ENCODE assay signal across 9 mouse cellular contexts in genomic region chr7:81541924-81542524, GRCm38 (mm10). TPM values are rescaled to one million over a fixed set of nuclear protein-coding genes. Genes with fewer than 3 reads are reported as not detected.
A peak's percentile ranks its signal among the peaks of the same experiment; 100 is the strongest.
DNase-seq lines count a peak whose midpoint lies in the region; ATAC-seq and TF ChIP-seq lines count a peak whose summit lies in the region.
"Had no signal": no experiment of that assay in that cellular context is flagged by ENCODE, and none has a peak within 500 bp of the region (broad histone marks: within the 10 kb centered on the region; RNA-seq: fewer than 3 reads in every experiment).

No protein-coding gene starts in this region.

- TF ChIP-seq POLR2A in brain, embryonic 14.5 days (IDR thresholded peaks at IDR 0.05; ENCODE audit: borderline replicate concordance, extremely low read depth, insufficient read depth, insufficient read length, poor library complexity, severe bottlenecking): no peak

- no peak overlapping the region for H3K9ac ChIP-seq in kidney, embryonic 15.5 days

- ATAC-seq in kidney, embryonic 15.5 days (replicated peaks; ENCODE audit: low FRiP score): no peak

- H3K27ac ChIP-seq in kidney, embryonic 15.5 days: no peak overlapping the region
- H3K27ac ChIP-seq in limb, embryonic 10.5 days: no peak overlapping the region

- H3K4me1 ChIP-seq in kidney, embryonic 15.5 days: no peaks in the 10 kb centered on the region
- no peaks in the 10 kb centered on the region for H3K4me1 ChIP-seq in limb, embryonic 10.5 days

- no peak overlapping the region for H3K4me2 ChIP-seq in kidney, embryonic 15.5 days

- peak; percentile 62 for DNase-seq in kidney, adult 11 months
- peak; percentile 67 for DNase-seq in brain, embryonic 14.5 days (ENCODE audit: low read depth)
- peak; percentile 86 for DNase-seq in gastrocnemius, postnatal 10 days
- peak; percentile 85 to 91 for DNase-seq in layer of hippocampus, postnatal 10 days (ENCODE audit: low spot score in 2 of 2)
- peak; percentile 62 to 64 for DNase-seq in right cerebral cortex, postnatal 36 days (ENCODE audit: low spot score in 2 of 2)
- no peak for DNase-seq in limb, embryonic 10.5 days (ENCODE audit: low spot score)
- DNase-seq in B cell, adult 2 months: no peak

- WGBS in kidney, embryonic 15.5 days: 85% methylated on average over 7 of the region's 7 CpGs
- WGBS in limb, embryonic 10.5 days: 88% methylated on average over 7 of the region's 7 CpGs

- no peak for TF ChIP-seq CTCF in brain, embryonic 14.5 days (IDR thresholded peaks at IDR 0.05; ENCODE audit: borderline replicate concordance, extremely low read depth, insufficient read depth, insufficient read length)

- H3K27me3 ChIP-seq in kidney, embryonic 15.5 days: no peaks in the 10 kb centered on the region
- H3K27me3 ChIP-seq in limb, embryonic 10.5 days (ENCODE audit: low read depth, poor library complexity, severe bottlenecking): no peaks in the 10 kb centered on the region

- H3K4me3 ChIP-seq in kidney, embryonic 15.5 days (replicated peaks): no peak overlapping the region
- H3K4me3 ChIP-seq in limb, embryonic 10.5 days: no peak overlapping the region

- no peaks in the 10 kb centered on the region for H3K9me3 ChIP-seq in kidney, embryonic 15.5 days (replicated peaks)
- no peaks in the 10 kb centered on the region for H3K9me3 ChIP-seq in limb, embryonic 10.5 days (replicated peaks)

- H3K36me3 ChIP-seq in kidney, embryonic 15.5 days: no peaks in the 10 kb centered on the region
- no peaks in the 10 kb centered on the region for H3K36me3 ChIP-seq in limb, embryonic 10.5 days

RNA-seq across cellular contexts. Expression of gene Fsd2, which starts 24.7 kb away (rescaled TPM):
- 0.25 and 0.63 TPM in 2 replicates for polyA plus RNA-seq in kidney, embryonic 15.5 days (2015; fragmentation: Nextera tagmentation; extraction: Ambion mirVana)
- polyA plus RNA-seq in brain, embryonic 14.5 days (2012; rRNA removed): 0.14 and 0.18 TPM in 2 replicates
- total RNA-seq in gastrocnemius, postnatal 10 days (2021): 100 to 1,000 TPM; 195 to 220 TPM
- under 1 TPM; 0.11 to 0.25 TPM for total RNA-seq in layer of hippocampus, postnatal 10 days (2021)
- polyA plus RNA-seq in limb, embryonic 10.5 days (2016; fragmentation: Nextera tagmentation; extraction: Ambion mirVana): 0.08 and 0.15 TPM in 2 replicates
- total RNA-seq: common myeloid progenitor, adult 5-6 weeks had no signal

RNA-seq across cellular contexts. Expression of gene Whamm, which starts 29.0 kb away (rescaled TPM):
- polyA plus RNA-seq in kidney, embryonic 15.5 days (2015; fragmentation: Nextera tagmentation; extraction: Ambion mirVana): 3.9 and 4.6 TPM in 2 replicates
- polyA plus RNA-seq in brain, embryonic 14.5 days (2012; rRNA removed): 14.9 and 16.1 TPM in 2 replicates
- 1 to 10 TPM; 5.9 to 6.5 TPM for total RNA-seq in gastrocnemius, postnatal 10 days (2021)
- 10 to 100 TPM; 15.3 to 19.9 TPM for total RNA-seq in layer of hippocampus, postnatal 10 days (2021)
- polyA plus RNA-seq in limb, embryonic 10.5 days (2016; fragmentation: Nextera tagmentation; extraction: Ambion mirVana): 2.6 and 2.7 TPM in 2 replicates

RNA-seq across cellular contexts. Expression of gene BC048679, which starts 43.9 kb away (rescaled TPM):
- not detected in 2 replicates for polyA plus RNA-seq in kidney, embryonic 15.5 days (2015; fragmentation: Nextera tagmentation; extraction: Ambion mirVana)
- not detected in 2 replicates for polyA plus RNA-seq in brain, embryonic 14.5 days (2012; rRNA removed)
- total RNA-seq in gastrocnemius, postnatal 10 days (2021): not detected
- total RNA-seq in layer of hippocampus, postnatal 10 days (2021): not detected
- not detected in 2 replicates for polyA plus RNA-seq in limb, embryonic 10.5 days (2016; fragmentation: Nextera tagmentation; extraction: Ambion mirVana)
- total RNA-seq: common myeloid progenitor, adult 5-6 weeks had no signal

RNA-seq across cellular contexts. Expression of gene Ap3b2, which starts 48.3 kb away (rescaled TPM):
- 1.2 and 2.6 TPM in 2 replicates for polyA plus RNA-seq in kidney, embryonic 15.5 days (2015; fragmentation: Nextera tagmentation; extraction: Ambion mirVana)
- 155 and 162 TPM in 2 replicates for polyA plus RNA-seq in brain, embryonic 14.5 days (2012; rRNA removed)
- total RNA-seq in gastrocnemius, postnatal 10 days (2021): 1 to 10 TPM; 4.5 to 4.9 TPM
- total RNA-seq in layer of hippocampus, postnatal 10 days (2021): 100 to 1,000 TPM; 150 to 154 TPM
- 0.08 and 0.10 TPM in 2 replicates for polyA plus RNA-seq in limb, embryonic 10.5 days (2016; fragmentation: Nextera tagmentation; extraction: Ambion mirVana)

Comparison
In these comparisons a context has a peak if more than half of its experiments do, and no peak if none do; other contexts are left out.
1. DNase-seq: peak in kidney, adult 11 months (single experiment), brain, embryonic 14.5 days (single experiment), gastrocnemius, postnatal 10 days (single experiment), layer of hippocampus, postnatal 10 days (2 of 2) and right cerebral cortex, postnatal 36 days (2 of 2); none in limb, embryonic 10.5 days (single experiment) and B cell, adult 2 months (0 of 2).